Mouse (Mus musculus) ES-Bruce4 (cell line): ENCODE data around the gene Rab26. TPM values are rescaled to one million over a fixed set of nuclear protein-coding genes. Genes with fewer than 3 reads are reported as not detected.
A peak's percentile ranks its signal among the peaks of the same experiment; 100 is the strongest.

Experiments used
- H3K27ac ChIP-seq: 2 replicates; pipeline ENCODE4 v1.5.1; 2012; ENCODE audit warnings: low read length, inconsistent platforms; ENCODE audit not compliant: insufficient read depth
- H3K27me3 ChIP-seq: 2 replicates; pipeline ENCODE4 v1.6.1; 2012; ENCODE audit warnings: mild to moderate bottlenecking, low read length, inconsistent platforms; ENCODE audit not compliant: control insufficient read depth, poor library complexity, insufficient read depth, severe bottlenecking
- H3K36me3 ChIP-seq: 2 replicates; pipeline ENCODE4 v1.6.1; 2012; ENCODE audit warnings: inconsistent platforms, mild to moderate bottlenecking, low read length, moderate library complexity; ENCODE audit not compliant: control insufficient read depth, poor library complexity, insufficient read depth, severe bottlenecking
- H3K4me1 ChIP-seq: one replicate; pipeline ENCODE4 v1.8.1; 2011; ENCODE audit warnings: low read length; ENCODE audit not compliant: control insufficient read depth, insufficient read depth
- H3K4me3 ChIP-seq: 2 replicates; pipeline ENCODE4 v1.5.1; 2011; ENCODE audit warnings: low read depth, mild to moderate bottlenecking, low read length
- H3K9ac ChIP-seq: 2 replicates; pipeline ENCODE4 v1.6.1; 2012; ENCODE audit warnings: low read depth, mild to moderate bottlenecking, inconsistent platforms; ENCODE audit not compliant: poor library complexity, severe bottlenecking
- H3K9me3 ChIP-seq: replicated peaks from 2 replicates; pipeline ENCODE4 v1.6.1; 2012; ENCODE audit warnings: mild to moderate bottlenecking, low read length, inconsistent platforms; ENCODE audit not compliant: control insufficient read depth, poor library complexity, insufficient read depth, severe bottlenecking
- CTCF ChIP-seq: IDR thresholded peaks from one replicate; pipeline ENCODE4 v1.8.1; 2011; ENCODE audit warnings: low read depth, low read length
- EP300 ChIP-seq: IDR thresholded peaks from 2 replicates; pipeline ENCODE4 v1.6.1; 2011; ENCODE audit warnings: low read depth, low read length; ENCODE audit not compliant: insufficient read depth
- POLR2A ChIP-seq: IDR thresholded peaks from one replicate; pipeline ENCODE4 v1.8.1; 2011; ENCODE audit warnings: low read length; ENCODE audit not compliant: insufficient read depth
- polyA plus RNA-seq: library from polyadenylated mRNA; stranded (reverse); fragments of >200 nt; gene quantifications from 2 replicates; pipeline ENCODE4 v1.2.4, GENCODE M21; 2011; ENCODE audit warnings: low read depth; ENCODE audit not compliant: missing spikeins, insufficient read depth, insufficient read length

The Rab26 gene
- polyA plus RNA-seq, result 1.2 and 1.5 TPM in 2 replicates

DNA sequence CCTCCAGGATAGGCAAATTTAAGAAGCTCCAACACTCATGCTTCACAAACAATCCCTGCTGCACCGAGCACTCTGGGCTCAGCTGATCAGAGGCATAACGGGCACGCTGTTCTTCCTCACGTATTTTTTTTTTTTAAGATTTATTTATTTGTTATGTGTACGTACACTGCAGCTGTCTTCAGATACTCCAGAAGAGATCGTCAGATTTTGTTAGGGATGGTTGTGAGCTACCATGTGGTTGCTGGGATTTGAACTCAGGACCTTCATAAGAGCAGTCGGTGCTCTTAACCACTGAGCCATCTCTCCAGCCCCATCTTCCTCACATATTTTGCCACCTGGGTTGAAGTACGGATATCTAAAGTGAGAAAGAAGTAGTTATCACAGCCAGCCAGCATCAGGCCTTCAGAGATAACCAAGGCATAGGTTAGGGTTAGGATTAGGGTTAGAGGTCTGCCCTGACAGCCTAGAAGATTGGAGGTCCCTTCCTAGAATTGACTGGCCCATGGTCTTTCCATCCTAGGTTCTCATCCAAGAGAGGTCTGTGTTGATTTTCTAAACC is at the start of gene Rab26:
Gene Rab26, minus strand, starts transcription at position 51 of the 559 bp plus-strand sequence.
- TF ChIP-seq CTCF (no peak), POLR2A (no peak)
- H3K4me1 ChIP-seq, result no peaks in the 10 kb centered on the region

DNA sequence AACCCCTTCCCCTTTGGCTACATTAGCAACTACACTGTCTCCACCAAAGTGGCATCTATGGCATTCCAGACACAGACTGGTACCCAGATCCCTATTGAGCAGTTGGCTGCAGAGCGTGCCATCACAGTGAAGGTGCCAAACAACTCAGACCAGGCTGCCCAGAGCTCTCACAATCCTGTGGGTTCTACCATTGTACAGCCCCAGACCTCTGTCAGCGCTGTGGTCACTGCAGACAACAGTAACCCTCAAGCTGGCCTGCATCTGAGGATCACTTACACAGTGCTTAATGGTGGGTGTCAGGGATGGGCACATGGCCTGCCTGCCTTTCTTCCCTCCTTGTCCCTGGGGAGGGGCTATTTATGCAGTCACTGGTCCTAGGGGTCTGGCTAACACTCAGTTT is 46.3 kb upstream of the Rab26 start:
- TF ChIP-seq CTCF (no peak), POLR2A (no peak), EP300 (no peak)
- H3K4me1 ChIP-seq, result no peaks in the 10 kb centered on the region
- H3K36me3 ChIP-seq, result no peaks in the 10 kb centered on the region

More for the DNA sequence above, at the start of gene Rab26:
- Histone ChIP-seq H3K9me3 (no peaks in the 10 kb centered on the region), H3K4me3 (peak within 1 kb of the TSS; percentile 69), H3K9ac (peak within 1 kb of the TSS; percentile 29), H3K36me3 (peaks cover 17% of the 10 kb centered on the region), H3K27ac (no peak within 1 kb of the TSS), H3K27me3 (no peaks in the 10 kb centered on the region)

DNA sequence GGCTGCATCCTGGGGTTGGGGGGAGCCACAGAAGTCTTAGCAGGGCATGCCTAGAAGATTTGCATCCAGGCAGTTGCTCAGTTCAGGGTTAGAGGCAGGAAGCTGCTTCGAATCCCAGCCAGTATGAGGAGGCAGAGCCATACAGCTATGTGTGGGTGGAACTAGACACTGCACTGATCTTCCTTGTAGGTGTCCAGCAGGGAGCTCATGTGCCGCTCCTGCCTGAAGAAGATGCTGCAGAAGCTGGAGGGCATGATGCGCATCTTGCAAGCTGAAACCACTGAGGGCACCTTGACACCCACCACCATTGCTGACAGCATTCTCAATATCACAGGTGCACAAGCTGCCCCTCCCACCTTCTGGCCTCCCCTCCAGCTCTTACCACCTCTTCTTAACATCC is 45.5 kb upstream of the Rab26 start:
- TF ChIP-seq EP300 (no peak), POLR2A (no peak), CTCF (no peak)
- Histone ChIP-seq H3K9ac (no peak overlapping the region), H3K9me3 (no peaks in the 10 kb centered on the region)

More for the DNA sequence above, 46.3 kb upstream of the Rab26 start:
- Histone ChIP-seq H3K9me3 (no peaks in the 10 kb centered on the region), H3K27me3 (no peaks in the 10 kb centered on the region), H3K27ac (no peak overlapping the region), H3K9ac (no peak overlapping the region), H3K4me3 (no peak overlapping the region)

DNA sequence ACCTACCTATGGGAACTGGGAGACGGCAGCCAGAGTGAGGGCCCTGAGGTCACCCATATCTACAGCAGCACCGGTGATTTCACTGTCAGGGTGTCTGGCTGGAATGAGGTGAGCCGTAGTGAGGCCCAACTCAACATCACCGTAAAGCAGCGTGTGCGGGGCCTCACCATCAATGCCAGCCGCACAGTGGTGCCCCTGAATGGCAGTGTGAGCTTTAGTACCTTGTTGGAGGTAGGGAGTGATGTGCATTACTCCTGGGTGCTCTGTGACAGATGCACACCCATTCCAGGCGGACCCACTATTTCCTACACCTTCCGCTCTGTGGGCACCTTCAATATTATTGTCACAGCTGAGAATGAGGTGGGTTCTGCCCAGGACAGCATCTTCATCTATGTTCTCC is 39.8 kb upstream of the Rab26 start:
- no peak overlapping the region for H3K9ac ChIP-seq
- no peaks in the 10 kb centered on the region for H3K27me3 ChIP-seq
- no peak overlapping the region for H3K4me3 ChIP-seq
- no peak for TF ChIP-seq EP300
- TF ChIP-seq POLR2A, result no peak
- no peak for TF ChIP-seq CTCF
- no peak overlapping the region for H3K27ac ChIP-seq
- H3K36me3 ChIP-seq, result no peaks in the 10 kb centered on the region
- no peaks in the 10 kb centered on the region for H3K9me3 ChIP-seq
- H3K4me1 ChIP-seq, result no peaks in the 10 kb centered on the region

More for the DNA sequence above, 45.5 kb upstream of the Rab26 start:
- no peaks in the 10 kb centered on the region for H3K4me1 ChIP-seq
- H3K27me3 ChIP-seq, result no peaks in the 10 kb centered on the region
- no peak overlapping the region for H3K27ac ChIP-seq
- no peaks in the 10 kb centered on the region for H3K36me3 ChIP-seq
- H3K4me3 ChIP-seq, result no peak overlapping the region

DNA sequence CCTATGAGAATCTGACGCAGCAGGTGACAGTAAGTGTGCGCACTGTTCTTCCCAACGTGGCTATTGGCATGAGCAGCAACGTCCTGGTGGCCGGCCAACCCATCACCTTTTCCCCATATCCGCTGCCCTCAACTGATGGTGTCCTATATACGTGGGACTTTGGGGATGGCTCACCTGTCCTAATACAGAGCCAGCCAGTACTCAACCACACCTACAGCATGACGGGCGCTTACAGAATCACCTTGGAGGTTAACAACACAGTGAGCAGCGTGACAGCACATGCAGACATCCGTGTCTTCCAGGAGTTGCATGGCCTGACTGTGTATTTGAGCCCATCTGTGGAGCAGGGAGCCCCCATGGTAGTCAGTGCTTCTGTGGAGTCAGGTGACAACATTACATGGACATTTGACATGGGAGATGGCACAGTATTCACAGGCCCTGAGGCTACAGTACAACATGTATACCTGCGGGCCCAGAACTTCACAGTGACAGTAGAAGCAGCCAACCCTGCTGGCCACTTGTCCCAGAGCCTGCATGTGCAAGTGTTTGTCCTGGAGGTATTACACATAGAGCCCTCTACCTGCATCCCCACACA is 38.7 kb upstream of the Rab26 start:
- Histone ChIP-seq H3K9ac (no peak overlapping the region), H3K9me3 (no peaks in the 10 kb centered on the region), H3K4me1 (no peaks in the 10 kb centered on the region), H3K27ac (no peak overlapping the region), H3K36me3 (no peaks in the 10 kb centered on the region), H3K27me3 (no peaks in the 10 kb centered on the region), H3K4me3 (no peak overlapping the region)
- TF ChIP-seq EP300, result no peak
- no peak for TF ChIP-seq CTCF
- no peak for TF ChIP-seq POLR2A

DNA sequence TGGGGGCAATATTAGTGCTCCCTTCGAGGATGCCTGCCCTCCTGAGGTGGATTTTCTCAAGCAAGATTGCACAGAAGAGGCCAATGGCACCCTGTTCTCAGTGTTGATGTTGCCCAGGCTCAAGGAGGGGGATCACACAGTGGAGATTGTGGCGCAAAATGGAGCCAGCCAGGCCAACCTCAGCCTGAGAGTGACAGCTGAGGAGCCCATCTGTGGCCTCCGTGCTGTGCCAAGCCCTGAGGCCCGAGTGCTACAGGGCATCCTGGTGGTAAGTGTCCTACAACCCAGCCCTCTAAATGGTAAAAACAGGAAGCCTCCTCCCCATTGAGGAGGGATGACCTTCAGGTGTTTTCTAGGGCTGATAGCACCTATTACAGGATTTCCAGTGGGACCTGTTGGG is 35.8 kb upstream of the Rab26 start:
- TF ChIP-seq EP300 (no peak), CTCF (no peak), POLR2A (no peak)
- peaks cover 5% of the 10 kb centered on the region for H3K4me1 ChIP-seq
- H3K4me3 ChIP-seq, result no peak overlapping the region
- H3K27ac ChIP-seq, result no peak overlapping the region
- H3K27me3 ChIP-seq, result no peaks in the 10 kb centered on the region
- no peaks in the 10 kb centered on the region for H3K9me3 ChIP-seq
- H3K9ac ChIP-seq, result no peak overlapping the region
- H3K36me3 ChIP-seq, result no peaks in the 10 kb centered on the region
